Mouse (Mus musculus) ES-E14 (cell line): ENCODE measurements around the gene Pinlyp. TPM values are rescaled to one million over a fixed set of nuclear protein-coding genes. Genes with fewer than 3 reads are reported as not detected.
A peak's percentile ranks its signal among the peaks of the same experiment; 100 is the strongest.

Source experiments
- DNase-seq: peaks from one replicate; pipeline ENCODE4 v3.0.0-alpha.2; 2013; ENCODE audit warnings: low read depth, low spot score
- H3K27ac ChIP-seq: 2 replicates; pipeline ENCODE4 v1.5.1; 2012; ENCODE audit warnings: low read depth, mild to moderate bottlenecking, low read length, moderate library complexity, mixed read lengths; ENCODE audit not compliant: poor library complexity, insufficient read depth, severe bottlenecking
- H3K36me3 ChIP-seq: 2 replicates; pipeline ENCODE4 v1.6.1; 2012; ENCODE audit warnings: mild to moderate bottlenecking, low read length, moderate library complexity, mixed read lengths; ENCODE audit not compliant: control insufficient read depth, poor library complexity, insufficient read depth, severe bottlenecking
- H3K4me1 ChIP-seq, 2 experiments: fragments of 150-350 bp in 1 of 2; sonication (generic) in 1 of 2; 2 replicates each; pipeline ENCODE4 v1.6.1; 2012; ENCODE audit warnings: low read length in 2 of 2, mild to moderate bottlenecking in 1 of 2, mixed read lengths in 1 of 2; ENCODE audit not compliant: control insufficient read depth in 2 of 2, insufficient read depth in 2 of 2, poor library complexity in 1 of 2
- H3K4me3 ChIP-seq, 2 experiments: fragments of 150-350 bp in 1 of 2; sonication (generic) in 1 of 2; 2 replicates each; pipeline ENCODE4 v1.5.1; 2012; ENCODE audit warnings: low read length in 2 of 2, low read depth in 1 of 2, mild to moderate bottlenecking in 1 of 2, mixed read lengths in 1 of 2; ENCODE audit not compliant: insufficient read depth in 1 of 2, poor library complexity in 1 of 2, severe bottlenecking in 1 of 2
- H3K9ac ChIP-seq: 2 replicates; pipeline ENCODE4 v1.6.1; 2012; ENCODE audit warnings: low read depth, mild to moderate bottlenecking, low read length, mixed read lengths; ENCODE audit not compliant: poor library complexity, insufficient read depth, severe bottlenecking
- H3K9me3 ChIP-seq: fragments of 150-350 bp; sonication (generic); 2 replicates; pipeline ENCODE4 v1.6.1; 2012; ENCODE audit warnings: low read depth, mild to moderate bottlenecking, low read length; ENCODE audit not compliant: control insufficient read depth, insufficient read depth
- CHD2 ChIP-seq: IDR thresholded peaks from 2 replicates; pipeline ENCODE4 v1.6.1; 2014; ENCODE audit warnings: mild to moderate bottlenecking, low read depth, low read length, inconsistent platforms
- HCFC1 ChIP-seq: IDR thresholded peaks from 2 replicates; pipeline ENCODE4 v1.6.1; 2012; ENCODE audit warnings: low read length, inconsistent platforms, borderline replicate concordance; ENCODE audit not compliant: insufficient read depth
- MAFK ChIP-seq: IDR thresholded peaks from 2 replicates; pipeline ENCODE4 v1.6.1; 2014; ENCODE audit warnings: mild to moderate bottlenecking, low read depth, low read length, inconsistent platforms; ENCODE audit not compliant: insufficient read depth
- ZC3H11A ChIP-seq: IDR thresholded peaks from 2 replicates; pipeline ENCODE4 v1.6.1; 2012; ENCODE audit warnings: low read depth, mild to moderate bottlenecking, inconsistent platforms, low read length, borderline replicate concordance
- ZNF384 ChIP-seq: IDR thresholded peaks from 2 replicates; pipeline ENCODE4 v1.6.1; 2012; ENCODE audit warnings: low read depth, low read length, inconsistent platforms
- in situ Hi-C, 2 experiments: fragments of 600-800 bp; cut with MboI; formaldehyde crosslinking; loops; one replicate each; pipeline ENCODE4 v1.15.1; 2025; ENCODE audit warnings: low sequenced_read_pairs in 2 of 2, inconsistent platforms in 1 of 2; ENCODE audit not compliant: unreplicated experiment in 2 of 2
- total RNA-seq: library from RNA; depleted of rRNA; stranded (reverse); fragments of 300-350 nt; gene quantifications from 2 replicates; pipeline ENCODE4 v1.2.3, GENCODE M21; 2012

Gene Pinlyp
- total RNA-seq, 1 experiment, result not detected

DNA sequence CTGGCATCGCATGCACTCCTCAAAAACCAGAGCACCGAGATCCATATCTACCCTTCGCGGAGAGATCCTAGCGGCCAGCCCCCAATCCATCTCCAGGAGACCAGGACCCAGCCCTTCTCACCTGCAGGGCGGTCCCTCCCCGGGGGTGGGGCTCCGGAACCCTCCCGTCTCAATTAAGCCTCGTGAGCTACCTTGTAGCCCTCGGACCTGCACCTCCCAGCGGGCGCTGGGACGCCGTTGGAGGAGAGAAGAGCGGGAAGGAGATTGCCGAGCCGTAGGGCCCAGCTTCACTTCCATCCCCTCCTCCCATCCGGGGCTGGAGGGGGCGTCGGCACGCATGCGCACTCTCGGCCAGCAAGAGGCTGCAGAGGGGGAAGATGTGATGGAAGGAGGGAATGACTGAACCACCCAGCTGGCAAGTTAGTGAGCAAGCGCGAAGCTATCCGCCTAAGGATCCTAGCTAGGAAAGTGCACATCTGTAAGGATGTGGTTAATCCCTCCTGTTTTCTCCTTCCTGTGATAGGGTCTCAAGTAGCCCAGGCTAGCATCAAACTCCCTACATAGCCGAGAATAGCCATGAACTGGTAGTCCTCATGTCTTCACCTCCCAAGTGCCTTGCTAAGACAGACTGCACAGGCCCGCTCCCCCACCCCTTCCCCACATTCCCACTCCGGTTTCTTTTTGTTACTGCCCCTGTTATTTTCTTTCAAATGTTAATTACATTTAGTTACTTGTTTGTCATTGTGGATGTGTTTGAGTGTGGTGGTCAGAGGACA lies 41.6 kb upstream of the Pinlyp start, which contains the start of the genes Ethe1 and Zfp575:
Gene Ethe1 (plus strand): TSS at position 214 of the 776 bp plus-strand sequence.
Gene Zfp575 (minus strand): TSS at position 312 of the 776 bp plus-strand sequence.
- TF ChIP-seq ZC3H11A (no peak), ZNF384 (no peak), CHD2 (no peak), MAFK (no peak), HCFC1 (no peak)
- in situ Hi-C loops, result no loop called here
- no peaks in the 10 kb centered on the region for H3K9me3 ChIP-seq
- 0 out of 2 replicates have a peak within 1 kb of the TSS, but pooled peaks have one; percentile 15 for H3K9ac ChIP-seq
- H3K4me1 ChIP-seq, result peaks cover 2 to 7% of the 10 kb centered on the region in 2 experiments; a peak in 2 of 4 replicates
- peak within 1 kb of the TSS; percentile 35 to 62 for H3K4me3 ChIP-seq
- DNase-seq, result no peak
- no peak within 1 kb of the TSS for H3K27ac ChIP-seq
- no peaks in the 10 kb centered on the region for H3K36me3 ChIP-seq

DNA sequence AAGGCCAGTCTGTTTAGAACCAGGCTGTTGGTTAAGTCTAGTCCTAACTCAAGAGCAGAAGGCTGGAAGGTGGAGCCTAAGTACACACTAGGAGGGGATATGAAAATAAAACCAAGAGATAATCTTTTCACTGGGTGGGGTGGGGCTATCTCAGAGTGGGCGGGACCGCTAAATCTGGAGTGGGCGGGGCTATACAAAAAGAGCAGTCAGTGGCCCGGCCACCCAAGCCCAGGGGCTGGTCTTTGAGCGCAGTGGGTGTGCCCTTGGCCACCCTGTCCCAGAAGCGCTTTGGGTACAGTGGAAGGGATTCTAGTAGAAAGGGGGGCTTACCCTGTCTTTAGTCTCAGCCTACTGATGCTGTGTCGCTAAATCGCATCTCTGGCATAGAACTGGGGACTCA lies 40.9 kb upstream of the Pinlyp start:
- no peak overlapping the region for H3K9ac ChIP-seq
- in situ Hi-C loops, result no loop called here
- DNase-seq, result no peak
- no peaks in the 10 kb centered on the region for H3K36me3 ChIP-seq
- no peak for TF ChIP-seq ZNF384
- no peak for TF ChIP-seq HCFC1
- no peak for TF ChIP-seq MAFK
- TF ChIP-seq ZC3H11A, result no peak
- no peak for TF ChIP-seq CHD2
- H3K27ac ChIP-seq, result no peak overlapping the region
- peaks cover 2 to 7% of the 10 kb centered on the region in 2 experiments; a peak in 2 of 4 replicates for H3K4me1 ChIP-seq
- no peaks in the 10 kb centered on the region for H3K9me3 ChIP-seq
- H3K4me3 ChIP-seq, result peak overlapping the region; percentile 35 to 62; a peak in 3 of 4 replicates

DNA sequence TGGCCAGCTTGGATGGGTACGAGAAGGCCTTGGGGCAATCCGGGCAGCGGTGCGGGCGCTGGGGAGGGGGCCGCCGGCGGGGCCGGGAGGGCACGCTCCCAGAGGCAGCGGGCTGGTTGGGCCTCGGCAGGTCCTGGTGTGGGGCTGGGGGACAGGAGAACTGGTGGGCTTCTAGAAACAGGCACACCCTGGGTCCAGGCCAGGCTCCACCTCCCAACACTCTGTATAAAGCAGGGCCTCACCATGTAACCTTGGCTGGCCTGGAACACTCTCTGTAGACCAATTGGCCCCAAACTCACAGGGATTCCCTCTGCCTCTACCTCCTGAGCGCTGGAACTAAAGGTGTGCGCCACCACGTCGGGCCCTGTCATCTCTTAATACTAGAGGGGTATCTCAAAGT lies 40.1 kb upstream of the Pinlyp start:
- DNase-seq, result no peak

DNA sequence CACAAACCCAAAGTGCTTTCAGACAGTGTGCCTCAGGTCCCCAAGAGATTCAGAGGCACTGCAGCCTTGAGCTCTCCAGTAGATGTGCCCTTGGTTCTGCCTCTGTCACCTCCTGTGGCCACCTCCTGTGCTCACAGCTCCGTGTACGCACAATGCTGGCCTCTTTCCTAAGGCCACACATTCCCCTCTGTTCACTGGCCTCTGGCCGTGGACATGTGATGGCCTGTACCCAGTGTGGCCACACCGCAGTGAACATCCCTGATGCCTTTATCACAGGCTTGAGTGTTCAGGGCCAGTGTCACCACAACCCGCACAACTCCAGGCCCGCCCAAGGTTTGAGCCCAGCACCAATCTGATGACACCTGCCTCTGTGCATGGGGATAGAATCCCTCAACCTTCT lies 39.0 kb upstream of the Pinlyp start:
- Histone ChIP-seq H3K27ac (no peak overlapping the region; the same call in 1 of the 2 replicates), H3K36me3 (no peaks in the 10 kb centered on the region), H3K9ac (no peak overlapping the region), H3K4me1 (peaks cover 2 to 7% of the 10 kb centered on the region in 2 experiments; a peak in 2 of 4 replicates), H3K9me3 (no peaks in the 10 kb centered on the region), H3K4me3 (no peak overlapping the region; a peak in 1 of 4 replicates)
- in situ Hi-C loops, result no loop called here
- TF ChIP-seq CHD2, result no peak
- no peak for TF ChIP-seq ZC3H11A
- no peak for TF ChIP-seq HCFC1
- no peak for TF ChIP-seq ZNF384
- no peak for TF ChIP-seq MAFK
- no peak for DNase-seq

More for the DNA sequence above, 40.1 kb upstream of the Pinlyp start:
- Histone ChIP-seq H3K4me3 (peak overlapping the region; percentile 67 to 77), H3K4me1 (peaks cover 2 to 7% of the 10 kb centered on the region in 2 experiments; a peak in 2 of 4 replicates), H3K36me3 (no peaks in the 10 kb centered on the region), H3K9ac (peak overlapping the region; percentile 49; the same call in 1 of the 2 replicates), H3K27ac (no peak overlapping the region), H3K9me3 (no peaks in the 10 kb centered on the region)
- in situ Hi-C loops, result no loop called here
- TF ChIP-seq CHD2, result no peak
- TF ChIP-seq HCFC1, result no peak
- TF ChIP-seq MAFK, result no peak
- no peak for TF ChIP-seq ZC3H11A
- TF ChIP-seq ZNF384, result no peak
